Mouse (Mus musculus) spleen, adult 2 months (tissue): ENCODE results near the gene Olfr890.
"Not testable (repeated sequence)": the region's sequence is repeated elsewhere in the genome, so short reads cannot be mapped to it uniquely, and the experiment has no call there.

ENCODE experiments used
- CTCF ChIP-seq: fragments of 200-500 bp; IDR thresholded peaks from 2 replicates; pipeline ENCODE4 v1.5.1; 2011; ENCODE audit warnings: mild to moderate bottlenecking, inconsistent platforms; ENCODE audit not compliant: insufficient read depth, insufficient read length, insufficient replicate concordance; ENCODE audit errors: extremely low read depth
- POLR2A ChIP-seq: fragments of 200-500 bp; IDR thresholded peaks from 2 replicates; pipeline ENCODE4 v1.6.1; 2011; ENCODE audit warnings: low read depth, low read length, inconsistent platforms

DNA sequence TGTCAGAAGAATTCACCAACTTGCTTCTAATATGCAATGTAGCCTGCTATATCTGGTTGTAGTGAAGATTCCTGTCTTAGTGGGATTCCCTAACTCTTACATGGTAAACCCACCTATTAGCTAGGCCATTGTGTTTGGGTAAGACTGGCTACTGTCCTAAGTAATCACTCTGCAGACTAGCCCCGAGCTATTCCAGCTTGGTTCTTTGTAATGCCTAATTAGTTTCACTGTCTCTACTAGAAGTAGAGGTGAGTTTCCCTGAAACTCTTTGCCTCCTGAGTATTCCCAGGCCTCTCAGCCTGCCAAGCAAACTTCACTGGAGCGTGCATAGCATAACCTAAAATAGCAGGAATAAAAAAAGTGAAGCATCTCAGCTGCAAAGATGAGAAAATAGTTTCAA is 26.0 kb downstream of the Olfr890 start:
- TF ChIP-seq CTCF, POLR2A: not testable (repeated sequence)
